Mouse (Mus musculus) testis, adult 2 months (tissue): ENCODE data around the gene Bhlhe41. TPM values are rescaled to one million over a fixed set of nuclear protein-coding genes. Genes with fewer than 3 reads are reported as not detected.

Source experiments
- H3K27ac ChIP-seq: fragments of 200-500 bp; 2 replicates; pipeline ENCODE4 v1.5.1; 2012; ENCODE audit warnings: low read depth, low read length; ENCODE audit not compliant: control insufficient read depth, insufficient read depth
- H3K27me3 ChIP-seq: fragments of 200-500 bp; 2 replicates; pipeline ENCODE4 v1.6.1; 2012; ENCODE audit warnings: mild to moderate bottlenecking, low read length, moderate library complexity; ENCODE audit not compliant: control insufficient read depth, insufficient read depth
- H3K36me3 ChIP-seq: fragments of 200-500 bp; 2 replicates; pipeline ENCODE4 v1.6.1; 2012; ENCODE audit warnings: mild to moderate bottlenecking, low read length; ENCODE audit not compliant: control insufficient read depth, insufficient read depth
- H3K4me1 ChIP-seq: fragments of 200-500 bp; 2 replicates; pipeline ENCODE4 v1.6.1; 2012; ENCODE audit warnings: low read length; ENCODE audit not compliant: control insufficient read depth, insufficient read depth
- H3K4me3 ChIP-seq: fragments of 200-500 bp; 2 replicates; pipeline ENCODE4 v1.5.1; 2012; ENCODE audit warnings: low read depth, mild to moderate bottlenecking, low read length, moderate library complexity, mixed read lengths; ENCODE audit not compliant: control insufficient read depth
- CTCF ChIP-seq: fragments of 200-500 bp; IDR thresholded peaks from 2 replicates; pipeline ENCODE4 v1.5.1; 2012; ENCODE audit warnings: low read depth, mild to moderate bottlenecking, inconsistent platforms, low read length, moderate library complexity; ENCODE audit not compliant: control insufficient read depth, insufficient read depth, insufficient replicate concordance
- POLR2A ChIP-seq: fragments of 200-500 bp; IDR thresholded peaks from 2 replicates; pipeline ENCODE4 v1.6.1; 2012; ENCODE audit warnings: low read depth, mild to moderate bottlenecking, inconsistent platforms, low read length, moderate library complexity; ENCODE audit not compliant: control insufficient read depth
- polyA plus RNA-seq: library from polyadenylated mRNA; depleted of rRNA; stranded (reverse); fragments of >200 nt; gene quantifications from 2 replicates; pipeline ENCODE4 v1.2.3, GENCODE M21; 2012

Gene Bhlhe41
- polyA plus RNA-seq, 1 experiment, result 0.40 TPM

GRCm38 (mm10) chr6:145852708-145853107 lies 12.7 kb downstream of the Bhlhe41 start:
- no peak overlapping the region for H3K27ac ChIP-seq
- H3K4me1 ChIP-seq, result peaks cover 15% of the 10 kb centered on the region
- no peak for TF ChIP-seq CTCF
- TF ChIP-seq POLR2A, result no peak
- H3K4me3 ChIP-seq, result no peak overlapping the region
- no peaks in the 10 kb centered on the region for H3K36me3 ChIP-seq
- H3K27me3 ChIP-seq, result no peaks in the 10 kb centered on the region

GRCm38 (mm10) chr6:145851956-145852355 lies 13.4 kb downstream of the Bhlhe41 start:
- Histone ChIP-seq H3K27me3 (no peaks in the 10 kb centered on the region), H3K36me3 (no peaks in the 10 kb centered on the region), H3K4me3 (no peak overlapping the region), H3K4me1 (peaks cover 14% of the 10 kb centered on the region), H3K27ac (no peak overlapping the region)
- TF ChIP-seq CTCF (no peak), POLR2A (no peak)

- H3K36me3 ChIP-seq, result no peaks in the 10 kb centered on the region
- no peak for TF ChIP-seq CTCF
- TF ChIP-seq POLR2A, result no peak
- no peak overlapping the region for H3K4me3 ChIP-seq
- H3K4me1 ChIP-seq, result peaks cover 4% of the 10 kb centered on the region
- no peaks in the 10 kb centered on the region for H3K27me3 ChIP-seq
- H3K27ac ChIP-seq, result no peak overlapping the region
Observed at GRCm38 (mm10) chr6:145850789-145851188, 14.6 kb downstream of the Bhlhe41 start.

GRCm38 (mm10) chr6:145847661-145848060 lies 17.7 kb downstream of the Bhlhe41 start:
- TF ChIP-seq CTCF (no peak), POLR2A (no peak)
- Histone ChIP-seq H3K27ac (no peak overlapping the region), H3K4me3 (no peak overlapping the region), H3K4me1 (peaks cover 2% of the 10 kb centered on the region; the same call in 1 of the 2 replicates), H3K36me3 (no peaks in the 10 kb centered on the region), H3K27me3 (no peaks in the 10 kb centered on the region)

- H3K36me3 ChIP-seq, result no peaks in the 10 kb centered on the region
- H3K27me3 ChIP-seq, result no peaks in the 10 kb centered on the region
- H3K4me1 ChIP-seq, result peaks cover 2% of the 10 kb centered on the region; the same call in 1 of the 2 replicates
- H3K27ac ChIP-seq, result no peak overlapping the region
- no peak for TF ChIP-seq CTCF
- no peak for TF ChIP-seq POLR2A
- H3K4me3 ChIP-seq, result no peak overlapping the region
Observed at GRCm38 (mm10) chr6:145846948-145847347, 18.4 kb downstream of the Bhlhe41 start.

- TF ChIP-seq CTCF, result no peak
- no peak for TF ChIP-seq POLR2A
- H3K36me3 ChIP-seq, result no peaks in the 10 kb centered on the region
- H3K4me3 ChIP-seq, result no peak overlapping the region
- no peak overlapping the region for H3K27ac ChIP-seq
- peaks cover 2% of the 10 kb centered on the region; the same call in 1 of the 2 replicates for H3K4me1 ChIP-seq
- H3K27me3 ChIP-seq, result no peaks in the 10 kb centered on the region
Observed at GRCm38 (mm10) chr6:145846076-145846475, 19.3 kb downstream of the Bhlhe41 start.

- no peak overlapping the region for H3K4me3 ChIP-seq
- H3K4me1 ChIP-seq, result no peaks in the 10 kb centered on the region
- H3K36me3 ChIP-seq, result no peaks in the 10 kb centered on the region
- H3K27me3 ChIP-seq, result no peaks in the 10 kb centered on the region
- no peak overlapping the region for H3K27ac ChIP-seq
- TF ChIP-seq CTCF (no peak), POLR2A (no peak)
Observed at GRCm38 (mm10) chr6:145845611-145846010, 19.7 kb downstream of the Bhlhe41 start.

GRCm38 (mm10) chr6:145835359-145835758 lies 30.0 kb downstream of the Bhlhe41 start:
- Histone ChIP-seq H3K4me3 (no peak overlapping the region), H3K4me1 (no peaks in the 10 kb centered on the region), H3K27me3 (no peaks in the 10 kb centered on the region), H3K27ac (no peak overlapping the region), H3K36me3 (no peaks in the 10 kb centered on the region)
- TF ChIP-seq CTCF, result no peak
- no peak for TF ChIP-seq POLR2A
